In the genomic region with DNA sequence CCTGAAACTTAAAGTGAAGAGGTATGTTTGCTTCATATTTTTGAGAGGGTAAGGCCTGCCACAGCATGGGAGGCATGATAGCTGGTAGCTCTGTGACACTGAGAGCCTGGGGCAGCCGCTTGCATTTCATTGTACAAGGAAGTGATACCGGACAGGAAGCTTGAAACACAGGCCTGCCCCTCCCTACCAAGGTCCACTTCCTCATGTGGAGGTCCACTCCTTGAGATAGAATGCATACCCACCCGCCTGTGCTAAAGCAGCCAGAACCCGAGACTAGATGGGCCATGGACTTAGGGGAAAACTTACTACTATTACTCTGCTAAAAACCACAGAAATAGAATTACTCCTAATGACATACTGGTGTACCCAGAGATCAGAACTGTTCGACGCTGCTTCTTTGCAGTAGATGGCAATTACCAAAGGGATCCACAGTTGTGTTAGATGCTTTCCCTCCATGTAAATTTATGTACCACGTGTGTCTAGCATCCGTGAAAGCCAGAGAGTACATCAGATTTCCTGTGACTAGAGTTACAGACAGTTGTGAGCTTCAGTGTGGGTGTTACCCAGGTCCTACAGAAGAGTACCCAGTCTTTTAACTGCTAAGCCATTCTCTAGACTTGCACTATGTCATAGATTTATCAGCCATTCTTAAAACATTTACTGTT, we compare ENCODE assay signal across 9 mouse cellular contexts.
DNase-seq lines count a peak whose midpoint lies in the region; ATAC-seq lines count a peak whose summit lies in the region.
"Had no signal": no experiment of that assay in that cellular context is flagged by ENCODE, and none has a peak within 500 bp of the region (broad histone marks: within the 10 kb centered on the region; RNA-seq: fewer than 3 reads in every experiment).

No protein-coding gene starts in this region.

- H3K4me1 ChIP-seq in midbrain, embryonic 16.5 days (ENCODE audit: control insufficient read depth, insufficient read depth, low read length) = no peaks in the 10 kb centered on the region
- no peaks in the 10 kb centered on the region for H3K4me1 ChIP-seq in forebrain, embryonic 13.5 days

- no peak overlapping the region for H3K4me2 ChIP-seq in midbrain, embryonic 16.5 days (ENCODE audit: low read length)
- H3K4me2 ChIP-seq in forebrain, embryonic 13.5 days = no peak overlapping the region

- H3K36me3 ChIP-seq in midbrain, embryonic 16.5 days (ENCODE audit: control insufficient read depth, insufficient read depth, low read length) = no peaks in the 10 kb centered on the region
- no peaks in the 10 kb centered on the region for H3K36me3 ChIP-seq in forebrain, embryonic 13.5 days (ENCODE audit: poor library complexity, severe bottlenecking)

- H3K9me3 ChIP-seq in midbrain, embryonic 16.5 days (replicated peaks; ENCODE audit: control insufficient read depth, low read length, poor library complexity, severe bottlenecking) = no peaks in the 10 kb centered on the region
- no peaks in the 10 kb centered on the region for H3K9me3 ChIP-seq in forebrain, embryonic 13.5 days (replicated peaks)

- intact Hi-C loops in heart, postnatal 25 days (cut with DNase I) = no loop called here
- intact Hi-C loops in left cerebral cortex, postnatal 4 days (cut with DNase I) = no loop called here

- no peaks in the 10 kb centered on the region for H3K27me3 ChIP-seq in midbrain, embryonic 16.5 days (ENCODE audit: control insufficient read depth, insufficient read depth, low read depth, low read length)
- H3K27me3 ChIP-seq in forebrain, embryonic 13.5 days = no peaks in the 10 kb centered on the region

- no peak overlapping the region for H3K4me3 ChIP-seq in midbrain, embryonic 16.5 days (ENCODE audit: low read depth, low read length)
- H3K4me3 ChIP-seq in forebrain, embryonic 13.5 days = no peak overlapping the region

- H3K9ac ChIP-seq in midbrain, embryonic 16.5 days (ENCODE audit: low read depth, low read length) = no peak overlapping the region
- no peak overlapping the region for H3K9ac ChIP-seq in forebrain, embryonic 13.5 days

- ATAC-seq in frontal cortex, adult (ENCODE audit: low TSS enrichment) = no peak
- no peak for ATAC-seq in midbrain, embryonic 16.5 days
- ATAC-seq in forebrain, embryonic 13.5 days = no peak

- peak; percentile 17 to 48 for DNase-seq in frontal cortex, postnatal 10 days (ENCODE audit: low spot score in 2 of 2)
- peak; percentile 22 for DNase-seq in 416B (ENCODE audit: low read depth)
- DNase-seq in heart, postnatal 25 days (ENCODE audit: low spot score) = peak; percentile 19
- peak; percentile 64 to 81 for DNase-seq in monocyte, adult 2 months (ENCODE audit: low read depth in 1 of 2, low spot score in 2 of 2)
- no peak for DNase-seq in left cerebral cortex, postnatal 4 days
- DNase-seq: cerebellum, postnatal 25 days had no signal

- WGBS in midbrain, embryonic 16.5 days = 89% methylated on average over 8 of the region's 8 CpGs
- 90% methylated on average over 8 of the region's 8 CpGs for WGBS in forebrain, embryonic 13.5 days

- H3K27ac ChIP-seq in midbrain, embryonic 16.5 days (ENCODE audit: low read length) = no peak overlapping the region
- H3K27ac ChIP-seq in forebrain, embryonic 13.5 days = no peak overlapping the region
